Mouse (Mus musculus): ENCODE results near the gene S1pr4. TPM values are rescaled to one million over a fixed set of nuclear protein-coding genes. Genes with fewer than 3 reads are reported as not detected.
A peak's percentile ranks its signal among the peaks of the same experiment; 100 is the strongest.

The S1pr4 gene
- polyA plus RNA-seq, 1 experiment = not detected

DNA sequence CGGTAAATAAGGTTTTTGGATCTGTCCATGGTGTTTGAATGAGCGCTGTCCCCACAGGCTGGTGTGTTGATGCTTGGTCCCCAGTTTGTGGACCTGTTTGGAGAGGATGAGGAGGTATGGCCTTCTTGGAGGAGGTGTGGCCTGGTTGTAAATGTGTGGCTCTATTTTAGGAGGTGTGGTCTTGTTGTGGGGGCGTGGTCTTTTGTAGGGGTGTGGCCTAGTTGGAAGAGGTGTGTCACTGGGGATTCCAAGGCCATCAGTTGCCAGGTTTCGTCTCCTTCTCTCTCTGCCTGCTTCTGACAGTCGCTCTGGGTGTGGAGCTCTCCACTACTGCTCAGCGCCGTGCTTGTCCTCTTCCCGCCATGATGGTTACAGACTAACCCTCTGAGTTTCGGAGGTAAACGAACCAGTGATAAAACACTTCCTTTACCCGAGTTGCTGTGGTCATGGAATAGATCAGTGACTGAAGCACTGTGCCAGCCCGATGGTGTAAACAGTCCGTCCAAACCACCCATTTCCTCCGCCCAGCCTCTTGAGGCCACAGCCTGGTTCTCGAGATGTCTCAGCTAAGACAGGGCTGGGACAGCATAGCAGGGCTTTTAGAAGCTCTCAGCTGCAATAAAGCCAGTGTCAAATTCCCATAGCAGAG, 5.2 kb upstream of the S1pr4 start:
- H3K27ac ChIP-seq (ENCODE audit: insufficient read depth, low read length) = no peak overlapping the region
- H3K4me3 ChIP-seq (ENCODE audit: insufficient read depth, low read length) = no peak overlapping the region
- H3K4me1 ChIP-seq (ENCODE audit: control insufficient read depth, insufficient read depth, low read length) = no peaks in the 10 kb centered on the region
- TF ChIP-seq POLR2A (IDR thresholded peaks at IDR 0.05; ENCODE audit: low read depth, low read length) = no peak

- no peak overlapping the region for H3K4me3 ChIP-seq (ENCODE audit: insufficient read depth, low read length)
- H3K4me1 ChIP-seq (ENCODE audit: control insufficient read depth, insufficient read depth, low read length) = no peaks in the 10 kb centered on the region
- TF ChIP-seq CTCF (IDR thresholded peaks at IDR 0.05; ENCODE audit: borderline replicate concordance, insufficient read depth, low read length) (peak; percentile 99), POLR2A (IDR thresholded peaks at IDR 0.05; ENCODE audit: low read depth, low read length) (no peak)
- no peak overlapping the region for H3K27ac ChIP-seq (ENCODE audit: insufficient read depth, low read length)
Observed at GRCm38 (mm10) chr10:81502658-81503057, 2.7 kb upstream of the S1pr4 start.

- no peak for TF ChIP-seq CTCF (IDR thresholded peaks at IDR 0.05; ENCODE audit: borderline replicate concordance, insufficient read depth, low read length)
- TF ChIP-seq POLR2A (IDR thresholded peaks at IDR 0.05; ENCODE audit: low read depth, low read length) = no peak
Observed at GRCm38 (mm10) chr10:81501863-81502262, 1.9 kb upstream of the S1pr4 start.

DNA sequence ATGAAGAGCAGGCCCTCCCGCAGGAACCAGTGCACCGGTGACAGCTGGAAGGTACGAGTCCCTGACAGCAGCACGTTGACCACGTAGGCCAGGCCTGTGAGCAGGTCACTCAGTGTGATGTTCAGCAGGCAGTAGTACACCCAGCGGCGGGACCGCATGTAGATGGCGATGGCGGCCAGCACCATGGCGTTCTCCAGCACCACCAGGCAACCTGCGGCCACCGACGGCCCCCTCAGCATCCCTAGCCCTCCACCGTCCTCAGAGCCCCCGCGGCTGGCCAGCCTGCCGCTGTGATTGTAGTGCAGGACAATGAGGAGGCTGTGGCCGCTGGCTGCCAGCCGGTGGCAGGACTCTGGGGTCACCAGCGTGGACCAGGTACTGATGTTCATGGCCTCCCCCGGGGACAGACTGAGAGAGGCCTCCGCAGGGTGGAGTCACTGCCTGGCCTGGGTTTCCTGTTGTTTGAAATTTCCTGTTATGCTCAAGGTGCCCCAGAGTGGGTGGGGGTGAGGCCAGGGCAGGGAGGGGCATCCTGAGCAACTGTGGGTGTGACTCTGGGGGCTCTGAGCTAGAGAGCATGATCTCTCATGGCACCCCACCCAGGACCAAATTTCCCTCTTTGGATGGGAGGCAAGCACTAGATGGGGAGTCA, 556 bp downstream of the S1pr4 start:
- no peak for TF ChIP-seq POLR2A (IDR thresholded peaks at IDR 0.05; ENCODE audit: low read depth, low read length)
- no peak for TF ChIP-seq CTCF (IDR thresholded peaks at IDR 0.05; ENCODE audit: borderline replicate concordance, insufficient read depth, low read length)
- Histone ChIP-seq H3K27ac (ENCODE audit: insufficient read depth, low read length) (no peak overlapping the region), H3K4me1 (ENCODE audit: control insufficient read depth, insufficient read depth, low read length) (no peaks in the 10 kb centered on the region), H3K4me3 (ENCODE audit: insufficient read depth, low read length) (no peak overlapping the region)

More at GRCm38 (mm10) chr10:81501863-81502262, 1.9 kb upstream of the S1pr4 start:
- H3K27ac ChIP-seq (ENCODE audit: insufficient read depth, low read length) = no peak overlapping the region
- H3K4me3 ChIP-seq (ENCODE audit: insufficient read depth, low read length) = no peak overlapping the region
- no peaks in the 10 kb centered on the region for H3K4me1 ChIP-seq (ENCODE audit: control insufficient read depth, insufficient read depth, low read length)

- Histone ChIP-seq H3K4me3 (ENCODE audit: insufficient read depth, low read length) (no peak overlapping the region), H3K27ac (ENCODE audit: insufficient read depth, low read length) (no peak overlapping the region), H3K4me1 (ENCODE audit: control insufficient read depth, insufficient read depth, low read length) (no peaks in the 10 kb centered on the region)
- no peak for TF ChIP-seq CTCF (IDR thresholded peaks at IDR 0.05; ENCODE audit: borderline replicate concordance, insufficient read depth, low read length)
- TF ChIP-seq POLR2A (IDR thresholded peaks at IDR 0.05; ENCODE audit: low read depth, low read length) = no peak
Observed at GRCm38 (mm10) chr10:81498316-81499249, 1.3 kb downstream of the S1pr4 start.

GRCm38 (mm10) chr10:81497401-81498270, 2.3 kb downstream of the S1pr4 start:
- Histone ChIP-seq H3K4me1 (ENCODE audit: control insufficient read depth, insufficient read depth, low read length) (no peaks in the 10 kb centered on the region), H3K4me3 (ENCODE audit: insufficient read depth, low read length) (no peak overlapping the region), H3K27ac (ENCODE audit: insufficient read depth, low read length) (no peak overlapping the region)
- no peak for TF ChIP-seq CTCF (IDR thresholded peaks at IDR 0.05; ENCODE audit: borderline replicate concordance, insufficient read depth, low read length)
- no peak for TF ChIP-seq POLR2A (IDR thresholded peaks at IDR 0.05; ENCODE audit: low read depth, low read length)

GRCm38 (mm10) chr10:81496969-81497368, 3.0 kb downstream of the S1pr4 start:
- H3K27ac ChIP-seq (ENCODE audit: insufficient read depth, low read length) = no peak overlapping the region
- TF ChIP-seq CTCF (IDR thresholded peaks at IDR 0.05; ENCODE audit: borderline replicate concordance, insufficient read depth, low read length) (no peak), POLR2A (IDR thresholded peaks at IDR 0.05; ENCODE audit: low read depth, low read length) (no peak)
- peak overlapping the region; percentile 60 for H3K4me3 ChIP-seq (ENCODE audit: insufficient read depth, low read length)
- H3K4me1 ChIP-seq (ENCODE audit: control insufficient read depth, insufficient read depth, low read length) = no peaks in the 10 kb centered on the region

DNA sequence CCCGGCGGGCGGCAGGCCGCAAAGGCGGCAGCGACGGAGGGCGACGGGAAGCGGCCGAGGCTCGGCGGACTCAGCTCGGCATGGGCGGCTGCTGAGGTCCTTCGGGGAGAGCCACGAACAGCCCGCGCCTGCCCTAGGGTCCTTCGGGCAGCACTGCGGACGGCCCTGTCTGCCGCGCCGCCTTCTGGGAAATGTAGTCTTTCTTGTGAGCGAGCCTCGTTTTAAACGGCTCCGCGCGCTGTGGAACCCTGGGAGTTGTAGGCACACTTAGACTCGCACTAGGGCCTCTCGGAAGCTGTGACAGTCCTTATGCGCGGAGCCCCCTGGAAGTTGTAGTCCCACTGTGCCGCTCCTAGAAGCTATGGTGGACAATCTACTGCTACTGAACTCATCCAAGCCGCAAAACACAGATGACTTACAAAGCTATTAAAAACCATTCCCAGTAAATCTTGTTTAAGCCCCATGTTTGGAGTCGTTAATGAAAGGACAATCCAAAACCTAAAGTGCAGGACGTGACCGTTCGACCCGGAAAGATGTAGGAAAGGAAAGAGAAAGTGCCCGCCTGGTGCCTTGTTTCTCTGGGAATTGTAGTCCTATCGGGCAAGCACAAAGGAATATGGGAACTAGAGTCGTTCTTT, 3.5 kb downstream of the S1pr4 start, which contains the start of gene Ncln:
Gene Ncln (minus strand): TSS at position 129 of the 638 bp plus-strand sequence.
- TF ChIP-seq POLR2A (IDR thresholded peaks at IDR 0.05; ENCODE audit: low read depth, low read length) (peak; percentile 85), CTCF (IDR thresholded peaks at IDR 0.05; ENCODE audit: borderline replicate concordance, insufficient read depth, low read length) (no peak)
- H3K27ac ChIP-seq (ENCODE audit: insufficient read depth, low read length) = peak within 1 kb of the TSS; percentile 92
- peak within 1 kb of the TSS; percentile 99 for H3K4me3 ChIP-seq (ENCODE audit: insufficient read depth, low read length)
- no peaks in the 10 kb centered on the region for H3K4me1 ChIP-seq (ENCODE audit: control insufficient read depth, insufficient read depth, low read length)

Data from embryonic fibroblast, embryonic 13.5 days (primary cell).